Mouse (Mus musculus): Measurements from ENCODE around the gene Dok1. TPM values are rescaled to one million over a fixed set of nuclear protein-coding genes. Genes with fewer than 3 reads are reported as not detected.

The Dok1 gene
- polyA plus RNA-seq, 1 experiment from 2014 or later = 10.9 TPM

Small RNAs within 50 kb of the gene (microRNA-seq; reads per million reads assigned to microRNA genes)
- not detected for gene Mir7040

Other genes starting within 250 kb of the Dok1 start
- gene Sema4f, start 93.7 kb downstream of the Dok1 start, polyA plus RNA-seq (2016; fragmentation: Nextera tagmentation; extraction: Ambion mirVana) = 1.8 TPM in 2 replicates
- 0.81 TPM in 1 of 2 replicates, not detected in the other for gene M1ap, start 86.6 kb downstream of the Dok1 start, polyA plus RNA-seq (2016; fragmentation: Nextera tagmentation; extraction: Ambion mirVana)
- 7.2 and 9.4 TPM in 2 replicates for gene Loxl3, start 702 bp upstream of the Dok1 start, polyA plus RNA-seq (2016; fragmentation: Nextera tagmentation; extraction: Ambion mirVana)
- gene Aup1, start 21.1 kb upstream of the Dok1 start, polyA plus RNA-seq (2016; fragmentation: Nextera tagmentation; extraction: Ambion mirVana) = 164 and 169 TPM in 2 replicates
- gene Htra2, start 21.8 kb upstream of the Dok1 start, polyA plus RNA-seq (2016; fragmentation: Nextera tagmentation; extraction: Ambion mirVana) = 78.1 and 92.0 TPM in 2 replicates
- 1.7 TPM in 2 replicates for gene Dqx1, start 24.4 kb upstream of the Dok1 start, polyA plus RNA-seq (2016; fragmentation: Nextera tagmentation; extraction: Ambion mirVana)
- not detected in 2 replicates for gene Tlx2, start 36.8 kb upstream of the Dok1 start, polyA plus RNA-seq (2016; fragmentation: Nextera tagmentation; extraction: Ambion mirVana)
- 37.6 and 39.4 TPM in 2 replicates for gene Pcgf1, start 44.4 kb upstream of the Dok1 start, polyA plus RNA-seq (2016; fragmentation: Nextera tagmentation; extraction: Ambion mirVana)
- 0.20 and 0.29 TPM in 2 replicates for gene Lbx2, start 52.9 kb upstream of the Dok1 start, polyA plus RNA-seq (2016; fragmentation: Nextera tagmentation; extraction: Ambion mirVana)
- gene Ccdc142, start 68.1 kb upstream of the Dok1 start, polyA plus RNA-seq (2016; fragmentation: Nextera tagmentation; extraction: Ambion mirVana) = 2.6 and 3.1 TPM in 2 replicates
- 1.9 and 2.2 TPM in 2 replicates for gene Gm42688, start 68.1 kb upstream of the Dok1 start, polyA plus RNA-seq (2016; fragmentation: Nextera tagmentation; extraction: Ambion mirVana)
- gene Mrpl53, start 75.6 kb upstream of the Dok1 start, polyA plus RNA-seq (2016; fragmentation: Nextera tagmentation; extraction: Ambion mirVana) = 135 and 149 TPM in 2 replicates
- gene Mogs, start 82.0 kb upstream of the Dok1 start, polyA plus RNA-seq (2016; fragmentation: Nextera tagmentation; extraction: Ambion mirVana) = 32.6 and 38.3 TPM in 2 replicates
- 125 and 137 TPM in 2 replicates for gene Wbp1, start 88.1 kb upstream of the Dok1 start, polyA plus RNA-seq (2016; fragmentation: Nextera tagmentation; extraction: Ambion mirVana)
- 17.5 and 19.2 TPM in 2 replicates for gene Ino80b, start 92.0 kb upstream of the Dok1 start, polyA plus RNA-seq (2016; fragmentation: Nextera tagmentation; extraction: Ambion mirVana)
- 32.1 and 32.7 TPM in 2 replicates for gene Rtkn, start 102.0 kb upstream of the Dok1 start, polyA plus RNA-seq (2016; fragmentation: Nextera tagmentation; extraction: Ambion mirVana)
- 13.9 and 14.7 TPM in 2 replicates for gene Wdr54, start 122.9 kb upstream of the Dok1 start, polyA plus RNA-seq (2016; fragmentation: Nextera tagmentation; extraction: Ambion mirVana)
- gene 1700003E16Rik, start 122.9 kb upstream of the Dok1 start, polyA plus RNA-seq (2016; fragmentation: Nextera tagmentation; extraction: Ambion mirVana) = 1.3 and 1.9 TPM in 2 replicates
- 88.8 and 93.8 TPM in 2 replicates for gene Dctn1, start 132.4 kb upstream of the Dok1 start, polyA plus RNA-seq (2016; fragmentation: Nextera tagmentation; extraction: Ambion mirVana)
- 0.30 and 1.1 TPM in 2 replicates for gene Slc4a5, start 186.4 kb upstream of the Dok1 start, polyA plus RNA-seq (2016; fragmentation: Nextera tagmentation; extraction: Ambion mirVana)